Mouse (Mus musculus): ENCODE measurements around the gene Znfx1. TPM values are rescaled to one million over a fixed set of nuclear protein-coding genes. Genes with fewer than 3 reads are reported as not detected.

Znfx1 gene
- polyA plus RNA-seq, 1 experiment from 2014 or later, result 7.5 TPM

DNA sequence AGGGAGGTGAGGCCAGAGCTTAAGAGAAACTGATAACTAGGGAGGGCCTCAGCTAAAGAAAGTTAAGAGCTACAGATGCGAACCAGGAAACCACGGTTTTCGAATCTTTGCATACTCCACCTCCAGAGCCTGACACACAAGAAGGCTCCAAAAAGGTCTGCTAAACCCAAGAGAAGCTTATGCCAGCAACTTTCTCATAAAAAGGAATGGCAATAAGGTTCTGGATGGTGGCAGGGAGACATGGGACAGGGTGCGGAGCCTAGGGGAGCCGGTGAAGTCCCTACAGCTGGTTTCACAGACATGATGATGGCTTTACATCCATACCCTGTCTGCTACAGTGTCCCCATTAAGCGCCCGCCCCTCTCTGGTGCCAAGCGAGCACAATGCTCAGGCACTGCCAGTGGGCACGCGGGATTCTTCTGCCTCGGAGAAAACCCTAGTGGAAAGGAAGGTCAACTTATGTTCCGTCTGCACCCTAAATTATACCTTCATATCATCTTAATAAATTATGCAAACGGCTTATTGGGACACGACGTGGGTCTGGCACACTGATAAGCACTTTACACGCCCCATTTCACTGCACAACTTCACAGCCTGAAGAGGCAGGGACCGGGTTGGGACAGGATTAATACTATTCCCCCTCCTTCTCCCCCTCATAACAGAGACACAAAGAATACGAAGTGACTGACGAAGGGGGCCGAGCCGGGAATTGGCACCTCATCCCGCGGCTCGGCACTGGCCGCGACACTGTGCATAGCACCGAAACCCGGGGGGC, 67.6 kb downstream of the Znfx1 start:
- Histone ChIP-seq H3K36me3 (no peaks in the 10 kb centered on the region), H3K27ac (peak overlapping the region; percentile 98), H3K4me3 (peak overlapping the region; percentile 99), H3K4me1 (replicated peaks) (peaks cover 40% of the 10 kb centered on the region), H3K9me3 (no peaks in the 10 kb centered on the region), H3K27me3 (ENCODE audit: insufficient read depth, poor library complexity, severe bottlenecking) (no peaks in the 10 kb centered on the region)
- 6% methylated on average over 28 of the region's 28 CpGs for WGBS
- peak; percentile 20 for DNase-seq (ENCODE audit: low spot score)

DNA sequence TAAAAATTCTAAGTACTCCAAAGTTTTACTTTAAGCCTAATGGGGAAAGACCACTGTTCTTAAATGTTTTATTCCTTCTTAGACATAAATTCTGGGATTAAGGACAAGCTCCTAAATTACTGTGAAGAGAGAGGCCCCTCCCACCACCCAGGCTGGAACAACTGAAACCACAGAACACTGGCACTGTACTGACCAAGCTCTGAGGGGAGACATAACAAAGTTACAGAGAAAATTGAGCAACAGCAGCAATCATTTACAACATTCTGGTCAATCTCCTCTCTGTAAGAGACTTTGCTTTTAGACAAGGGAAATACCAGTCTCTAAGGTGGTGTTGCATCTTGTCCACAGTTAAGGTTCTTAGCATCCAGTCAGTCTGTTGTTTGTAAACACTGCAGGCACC, 70.9 kb downstream of the Znfx1 start:
- no peaks in the 10 kb centered on the region; the same call in 1 of the 2 replicates for H3K36me3 ChIP-seq
- no peaks in the 10 kb centered on the region for H3K27me3 ChIP-seq (ENCODE audit: insufficient read depth, poor library complexity, severe bottlenecking)
- no peak for DNase-seq (ENCODE audit: low spot score)
- H3K9me3 ChIP-seq, result no peaks in the 10 kb centered on the region
- no peak overlapping the region for H3K27ac ChIP-seq
- no peak overlapping the region for H3K4me3 ChIP-seq
- peaks cover 40% of the 10 kb centered on the region for H3K4me1 ChIP-seq (replicated peaks)

DNA sequence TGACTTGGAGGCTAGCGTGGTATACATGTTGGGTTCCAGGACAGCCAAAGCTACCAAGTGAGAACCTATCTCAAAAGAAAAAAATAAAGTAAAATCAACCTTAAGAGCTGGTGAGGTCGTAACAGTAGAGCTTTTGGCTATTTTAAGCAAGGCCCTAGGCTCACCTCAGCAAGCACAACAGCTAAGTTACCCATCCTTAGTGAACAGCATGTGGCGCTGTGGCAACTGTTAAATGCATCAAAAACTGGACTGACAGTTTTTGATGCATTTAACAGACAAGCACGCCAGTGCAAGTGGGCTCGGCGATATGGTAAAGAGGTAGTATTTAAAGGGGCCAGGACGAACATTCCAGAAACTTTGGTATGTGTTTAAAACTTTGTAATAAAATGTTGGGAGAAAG, 72.0 kb downstream of the Znfx1 start:
- DNase-seq (ENCODE audit: low spot score), result no peak
- WGBS, result 90% methylated on average over 7 of the region's 7 CpGs
- Histone ChIP-seq H3K27ac (no peak overlapping the region), H3K4me3 (no peak overlapping the region), H3K36me3 (no peaks in the 10 kb centered on the region; the same call in 1 of the 2 replicates), H3K4me1 (replicated peaks) (peaks cover 35% of the 10 kb centered on the region), H3K9me3 (no peaks in the 10 kb centered on the region), H3K27me3 (ENCODE audit: insufficient read depth, poor library complexity, severe bottlenecking) (no peaks in the 10 kb centered on the region)

Other genes with a start within 250 kb of the Znfx1 start
- gene Cse1l, start 157.0 kb downstream of the Znfx1 start, polyA plus RNA-seq (2016; fragmentation: Nextera tagmentation; extraction: Ambion mirVana), result 165 and 190 TPM in 2 replicates
- gene Stau1, start 66.7 kb downstream of the Znfx1 start, polyA plus RNA-seq (2016; fragmentation: Nextera tagmentation; extraction: Ambion mirVana), result 89.6 and 91.9 TPM in 2 replicates
- gene Ddx27, start 47.8 kb downstream of the Znfx1 start, polyA plus RNA-seq (2016; fragmentation: Nextera tagmentation; extraction: Ambion mirVana), result 49.1 and 68.1 TPM in 2 replicates
- gene Kcnb1, start 127.1 kb upstream of the Znfx1 start, polyA plus RNA-seq (2016; fragmentation: Nextera tagmentation; extraction: Ambion mirVana), result 0.56 and 0.89 TPM in 2 replicates
- gene Ptgis, start 177.6 kb upstream of the Znfx1 start, polyA plus RNA-seq (2016; fragmentation: Nextera tagmentation; extraction: Ambion mirVana), result 10.8 and 10.9 TPM in 2 replicates